Mouse (Mus musculus) 3134 (cell line): Measurements from ENCODE around the gene Gm4141.
"Not testable (repeated sequence)": the region's sequence is repeated elsewhere in the genome, so short reads cannot be mapped to it uniquely, and the experiment has no call there.

Experiments used
- DNase-seq: peaks from one replicate; pipeline ENCODE4 v3.0.0-alpha.2; 2011; ENCODE audit warnings: low spot score; ENCODE audit not compliant: insufficient read length; ENCODE audit errors: extremely low read depth

Gene Gm4141

DNA sequence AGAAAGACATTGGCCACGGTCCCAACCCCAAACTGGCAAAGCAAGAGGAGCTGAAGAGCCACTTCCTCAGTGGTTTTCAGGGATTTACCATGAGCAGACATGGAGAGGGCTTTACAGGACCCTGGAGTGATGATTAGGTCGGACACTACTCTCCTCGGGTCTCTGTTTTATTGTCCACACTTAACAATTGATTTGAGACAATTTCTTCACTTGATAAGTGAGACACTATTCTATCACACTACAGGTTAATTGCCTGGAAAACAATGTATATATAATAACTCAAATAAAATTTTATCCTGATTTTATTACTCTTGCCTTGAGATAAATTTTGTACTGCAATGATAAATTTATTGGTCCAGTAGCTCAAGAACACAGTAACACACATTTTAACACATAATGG, at the start of gene Gm4141:
Gm4141 (minus strand) TSS at position 101 of the 400 bp plus-strand sequence.
- not testable (repeated sequence) for DNase-seq

DNA sequence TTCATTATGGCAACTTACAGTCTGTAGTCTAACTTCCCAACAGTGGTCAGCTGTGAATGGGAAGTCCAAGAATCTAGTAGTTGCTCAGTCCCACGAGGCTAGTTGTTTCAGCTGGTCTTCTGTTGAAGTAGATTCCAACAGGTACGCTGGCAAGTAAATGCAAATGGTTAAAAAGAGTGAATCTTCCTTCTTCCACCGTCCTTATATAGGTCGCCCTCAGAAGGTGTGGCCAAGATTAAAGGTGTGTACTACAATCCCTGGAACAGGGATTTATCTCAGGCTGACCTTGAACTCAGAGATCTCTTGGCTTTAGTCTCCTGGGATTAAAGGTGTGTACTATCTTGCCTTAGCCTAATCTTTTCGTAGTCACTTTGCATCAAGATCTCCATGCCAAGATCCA, 22.9 kb upstream of the Gm4141 start, which contains the start of gene Gm4513:
Gm4513 (minus strand) TSS at position 101 of the 400 bp plus-strand sequence.
- DNase-seq: not testable (repeated sequence)

DNA sequence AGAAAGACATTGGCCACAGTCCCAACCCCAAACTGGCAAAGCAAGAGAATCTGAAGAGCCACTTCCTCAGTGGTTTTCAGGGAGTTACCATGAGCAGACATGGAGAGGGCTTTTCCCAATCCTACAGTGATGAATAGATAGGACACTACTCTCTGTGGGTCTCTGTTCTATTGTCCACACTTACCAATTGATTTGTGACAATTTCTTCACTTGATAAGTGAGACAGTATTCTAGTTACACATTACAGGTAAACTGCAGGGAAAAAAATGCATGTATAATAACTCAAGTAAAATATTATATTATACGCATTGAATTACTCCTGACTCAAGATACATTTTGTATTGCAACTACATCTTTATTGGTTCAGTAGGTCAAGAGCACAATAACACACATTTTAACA, 30.4 kb downstream of the Gm4141 start, which contains the start of gene Gm5726:
Gm5726 (minus strand) TSS at position 101 of the 400 bp plus-strand sequence.
- not testable (repeated sequence) for DNase-seq

DNA sequence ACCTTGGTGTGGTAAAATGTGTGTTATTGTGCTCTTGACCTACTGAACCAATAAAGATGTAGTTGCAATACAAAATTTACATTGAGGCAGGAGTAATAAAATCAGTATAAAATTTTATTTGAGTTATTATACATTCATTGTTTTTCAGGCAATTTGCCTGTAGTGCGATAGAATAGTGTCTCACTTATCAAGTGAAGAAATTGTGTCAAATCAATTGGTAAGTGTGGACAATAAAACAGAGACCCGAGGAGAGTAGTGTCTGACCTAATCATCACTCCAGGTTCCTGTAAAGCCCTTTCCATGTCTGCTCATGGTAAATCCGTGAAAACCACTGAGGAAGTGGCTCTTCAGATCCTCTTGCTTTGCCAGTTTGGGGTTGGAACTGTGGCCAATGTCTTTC, 42.5 kb downstream of the Gm4141 start, which contains the start of gene Vmn1r104:
Vmn1r104 (plus strand) TSS at position 301 of the 400 bp plus-strand sequence.
- not testable (repeated sequence) for DNase-seq
